Mouse (Mus musculus): ENCODE measurements around the gene Ginm1. TPM values are rescaled to one million over a fixed set of nuclear protein-coding genes. Genes with fewer than 3 reads are reported as not detected.
"Not testable (repeated sequence)": the region's sequence is repeated elsewhere in the genome, so short reads cannot be mapped to it uniquely, and the experiment has no call there.

Ginm1 gene
- total RNA-seq, 2 experiments from 2014 or later: 25.6 to 26.0 TPM

GRCm38 (mm10) chr10:7816476-7816875, 23.9 kb upstream of the Ginm1 start:
- DNase-seq (ENCODE audit: low spot score in 2 of 2): no peak

- peak; percentile 45 to 59 for DNase-seq (ENCODE audit: low spot score in 2 of 2)
These were observed 17.3 kb upstream of the Ginm1 start for GRCm38 (mm10) chr10:7809937-7810336.

DNA sequence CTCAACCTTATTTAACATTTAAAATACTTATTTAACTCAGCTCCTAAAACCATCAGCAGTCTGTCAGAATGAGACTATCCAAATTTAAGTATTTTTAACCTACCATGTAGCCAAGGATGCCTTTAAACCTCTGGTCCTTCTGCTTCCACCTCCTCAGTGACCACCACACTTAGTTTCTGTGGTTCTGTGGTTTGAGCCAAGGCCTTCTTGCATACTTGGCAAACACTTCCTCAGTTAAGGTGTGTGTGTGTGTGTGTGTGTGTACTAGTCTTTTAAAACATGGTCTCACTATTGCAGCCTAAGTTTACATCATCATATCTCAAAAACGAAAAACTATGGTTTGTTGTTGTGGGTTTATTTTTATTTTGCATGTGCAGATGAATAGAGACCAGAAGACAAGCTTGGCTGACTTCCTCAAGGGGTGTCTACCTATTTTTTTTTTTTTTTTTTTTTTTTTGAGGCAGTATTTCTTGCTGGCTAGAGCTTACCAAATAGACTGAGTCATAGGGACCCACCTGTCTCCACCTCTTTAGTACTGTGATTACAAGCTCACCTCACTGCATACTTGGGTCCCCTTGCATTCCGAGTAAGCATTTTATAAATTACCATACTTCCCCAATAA, 10.0 kb upstream of the Ginm1 start:
- no peak for DNase-seq (ENCODE audit: low spot score in 2 of 2)

DNA sequence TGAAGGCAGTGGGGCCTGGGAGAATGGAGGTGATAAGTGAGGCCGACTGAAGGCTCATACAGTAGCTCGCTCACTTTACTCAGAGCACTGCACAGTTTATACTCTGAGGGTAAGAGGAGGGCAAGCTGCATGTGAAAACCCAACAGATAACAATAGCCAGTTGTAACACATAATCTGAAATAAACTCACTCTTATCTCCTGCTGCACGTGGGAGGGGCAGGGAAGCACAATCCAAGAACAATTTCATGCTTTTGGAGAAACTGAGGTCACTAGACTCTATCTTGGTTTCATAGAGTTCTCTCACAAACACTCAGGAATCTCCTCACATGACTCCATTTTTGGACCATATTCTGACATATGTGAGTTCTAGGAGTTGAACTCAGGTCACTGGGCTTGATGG, 8.6 kb upstream of the Ginm1 start:
- DNase-seq (ENCODE audit: low spot score in 2 of 2): no peak

GRCm38 (mm10) chr10:7792254-7792750, 322 bp downstream of the Ginm1 start:
- no peak for DNase-seq (ENCODE audit: low spot score in 2 of 2)

DNA sequence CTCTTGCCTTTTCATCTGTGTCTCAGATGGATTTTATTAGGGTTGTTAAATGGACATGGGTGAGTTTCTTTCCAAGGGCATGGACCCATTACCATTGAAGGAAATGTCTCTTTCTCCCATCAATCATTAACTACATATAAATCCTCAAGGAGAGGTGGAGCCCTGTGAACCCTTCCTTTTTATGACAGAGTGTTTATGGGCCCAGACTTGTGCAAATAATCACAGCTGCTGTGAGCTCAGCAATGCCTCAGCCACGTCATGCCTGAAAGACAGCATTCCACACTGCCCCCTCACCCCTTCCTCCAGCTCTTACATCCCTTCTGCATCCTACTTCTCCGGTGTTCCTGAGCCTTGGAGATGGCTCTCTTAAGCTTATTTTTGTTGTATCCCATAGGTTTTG, 5.3 kb downstream of the Ginm1 start:
- no peak for DNase-seq (ENCODE audit: low spot score in 2 of 2)

- no peak for DNase-seq (ENCODE audit: low spot score in 2 of 2)
These were observed 11.4 kb downstream of the Ginm1 start for GRCm38 (mm10) chr10:7781214-7781613.

DNA sequence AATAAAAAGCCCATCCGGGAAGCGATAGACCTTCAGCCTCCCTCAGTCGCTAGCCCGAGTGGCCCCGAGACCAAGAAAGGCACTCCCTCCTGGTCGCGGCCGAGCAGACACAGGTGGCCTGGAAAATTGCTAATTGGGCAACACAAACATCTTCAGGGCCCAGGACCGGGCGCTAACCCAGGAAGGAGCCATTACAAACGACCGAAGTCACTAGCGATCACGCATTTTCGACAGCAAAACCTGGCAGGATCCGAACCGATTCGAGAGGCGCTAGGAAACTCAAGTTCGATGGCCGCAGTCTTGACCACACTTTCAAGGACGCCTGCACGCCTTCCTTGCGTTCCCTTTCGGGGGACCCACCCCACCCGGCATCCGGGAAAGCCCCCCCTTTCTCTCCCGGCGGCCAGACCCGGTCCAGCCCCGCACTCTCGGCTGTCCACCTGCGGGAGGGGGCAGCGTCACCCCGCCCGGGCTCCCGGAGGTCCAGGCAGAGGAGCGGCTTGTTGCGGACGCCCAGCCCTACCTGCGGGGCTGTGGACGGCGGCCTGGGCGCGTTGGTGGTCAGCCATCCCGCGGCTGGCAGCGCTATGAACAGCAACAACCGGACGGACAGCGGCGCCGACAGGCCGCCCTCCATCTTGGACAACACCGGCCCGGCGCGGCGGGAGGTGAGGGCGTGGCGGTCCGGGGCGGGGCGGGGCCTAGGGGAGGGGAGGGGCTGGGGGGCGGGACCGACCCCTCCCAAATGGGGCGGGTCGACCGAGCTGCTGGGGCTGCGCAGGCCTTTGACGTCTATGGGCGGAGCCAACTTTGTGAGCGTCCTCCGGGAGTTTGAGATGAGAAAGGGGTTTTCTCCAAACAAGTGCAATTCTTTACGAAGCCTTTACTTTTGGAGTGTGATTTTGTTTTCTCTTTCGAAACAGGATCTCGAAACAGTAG, 12.1 kb downstream of the Ginm1 start:
- peak; percentile 77 to 87 for DNase-seq (ENCODE audit: low spot score in 2 of 2)

GRCm38 (mm10) chr10:7779751-7780237, 12.8 kb downstream of the Ginm1 start:
- no peak for DNase-seq (ENCODE audit: low spot score in 2 of 2)

GRCm38 (mm10) chr10:7778361-7778760, 14.3 kb downstream of the Ginm1 start:
- no peak for DNase-seq (ENCODE audit: low spot score in 2 of 2)

DNA sequence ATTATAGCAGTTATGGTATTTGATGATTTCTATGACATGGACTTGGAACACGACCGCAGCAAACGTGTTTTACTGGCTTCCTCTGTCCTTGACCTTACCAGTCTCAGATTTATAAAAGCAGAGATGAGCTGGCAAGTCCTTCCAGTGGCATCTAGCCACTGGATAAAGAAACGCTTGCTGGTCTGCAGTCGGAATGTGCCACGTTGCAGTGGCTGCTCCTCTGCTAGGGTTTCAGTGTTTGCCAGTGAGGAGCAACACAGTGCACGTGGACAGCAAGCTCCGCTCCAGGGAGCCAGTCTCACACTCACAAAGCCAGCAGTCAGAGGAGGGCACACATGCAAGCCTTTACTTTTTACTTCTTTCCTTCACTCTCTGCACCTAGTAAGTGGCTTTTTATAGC, 17.2 kb downstream of the Ginm1 start:
- no peak for DNase-seq (ENCODE audit: low spot score in 2 of 2)

DNA sequence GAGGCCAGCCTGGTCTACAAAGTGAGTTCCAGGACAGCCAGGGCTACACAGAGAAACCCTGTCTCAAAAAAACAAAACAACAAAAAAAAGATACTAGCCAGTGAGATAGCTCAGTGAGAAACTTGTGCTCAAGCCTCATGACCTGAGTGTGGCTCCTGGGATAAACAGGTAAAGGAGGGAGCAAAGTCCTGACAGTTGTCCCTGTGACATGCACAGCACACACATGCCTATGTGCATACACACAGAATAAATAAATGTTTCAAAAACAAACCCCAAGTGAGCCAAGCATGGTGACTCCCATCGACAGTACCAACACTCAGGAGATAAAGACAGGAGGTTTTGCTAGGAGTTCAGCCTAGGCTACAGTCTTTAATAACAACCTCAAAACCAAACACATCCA, 19.9 kb downstream of the Ginm1 start:
- DNase-seq (ENCODE audit: low spot score in 2 of 2): no peak

DNA sequence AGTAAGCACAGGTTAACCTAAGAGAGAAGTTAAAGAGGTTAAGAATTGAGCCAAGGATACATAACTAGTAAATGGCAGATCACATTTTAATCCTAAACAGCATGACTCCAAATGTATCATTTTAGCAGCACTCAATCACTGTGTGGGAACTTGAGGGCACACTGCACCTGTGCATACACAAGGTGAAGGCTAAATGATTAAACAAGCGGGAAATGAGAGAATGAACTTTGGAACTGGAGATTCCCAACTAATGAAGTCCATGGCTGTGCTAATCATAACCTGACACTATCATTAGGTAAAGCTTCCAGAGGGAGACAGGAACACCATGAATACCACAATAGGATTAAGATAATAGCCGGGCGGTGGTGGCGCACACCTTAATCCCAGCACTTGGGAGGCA, 20.3 kb downstream of the Ginm1 start:
- DNase-seq (ENCODE audit: low spot score in 2 of 2): no peak

DNA sequence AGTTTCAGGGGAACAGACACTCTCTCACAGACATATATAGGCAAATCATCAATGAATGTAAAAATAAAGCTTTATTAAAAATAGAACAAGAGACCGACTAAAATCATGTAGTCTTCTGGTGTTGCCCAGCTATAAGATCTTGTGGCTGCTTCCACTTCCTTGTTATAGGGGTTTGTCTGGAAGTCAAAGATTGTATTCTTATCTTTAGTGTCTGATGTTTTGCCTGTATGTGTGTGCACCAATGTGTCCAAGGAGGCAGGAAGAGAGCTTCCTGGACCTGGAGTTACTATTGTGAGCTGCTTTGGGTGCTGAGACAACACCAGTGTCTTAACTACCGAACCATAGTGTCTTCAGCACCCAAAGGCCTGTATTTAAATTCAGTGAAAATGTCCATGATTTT, 35.1 kb downstream of the Ginm1 start:
- DNase-seq (ENCODE audit: low spot score in 2 of 2): no peak

DNA sequence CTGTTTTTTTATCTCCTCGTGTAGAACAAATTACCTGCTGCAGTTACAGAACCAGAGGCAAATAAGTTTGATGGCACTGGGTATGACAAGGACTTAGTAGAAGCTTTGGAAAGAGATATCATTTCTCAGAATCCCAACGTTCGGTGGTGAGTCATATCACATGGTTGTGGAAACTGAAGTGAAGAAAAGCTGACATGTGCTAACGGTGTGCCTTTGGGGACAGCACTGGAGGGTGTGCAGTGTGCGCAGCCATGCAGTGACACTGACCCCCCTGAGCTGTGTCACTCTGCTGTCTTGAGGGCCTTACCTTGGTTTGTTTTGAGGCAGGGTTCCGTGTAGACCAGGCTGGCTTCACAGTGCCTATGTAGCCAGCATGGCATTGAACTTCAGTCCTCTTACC, 43.9 kb downstream of the Ginm1 start:
- DNase-seq (ENCODE audit: low spot score in 2 of 2): no peak

DNA sequence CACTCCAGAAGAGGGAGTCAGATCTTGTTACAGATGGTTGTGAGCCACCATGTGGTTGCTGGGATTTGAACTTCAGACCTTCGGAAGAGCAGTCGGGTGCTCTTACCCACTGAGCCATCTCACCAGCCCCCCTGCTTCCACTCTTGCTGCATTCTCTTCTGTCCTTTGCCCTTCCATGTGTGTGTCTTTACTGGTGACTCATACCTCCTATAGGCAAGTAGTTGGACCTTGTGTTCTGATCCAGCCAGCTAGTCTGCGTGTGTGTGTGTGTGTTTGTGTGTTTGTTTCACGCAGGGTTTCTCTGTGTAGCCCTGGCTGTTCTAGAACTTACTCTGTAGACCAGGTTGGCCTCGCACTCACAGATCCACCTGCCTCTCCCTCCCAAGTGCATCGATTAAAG, 47.1 kb downstream of the Ginm1 start:
- DNase-seq (ENCODE audit: low spot score in 2 of 2): not testable (repeated sequence)

DNA sequence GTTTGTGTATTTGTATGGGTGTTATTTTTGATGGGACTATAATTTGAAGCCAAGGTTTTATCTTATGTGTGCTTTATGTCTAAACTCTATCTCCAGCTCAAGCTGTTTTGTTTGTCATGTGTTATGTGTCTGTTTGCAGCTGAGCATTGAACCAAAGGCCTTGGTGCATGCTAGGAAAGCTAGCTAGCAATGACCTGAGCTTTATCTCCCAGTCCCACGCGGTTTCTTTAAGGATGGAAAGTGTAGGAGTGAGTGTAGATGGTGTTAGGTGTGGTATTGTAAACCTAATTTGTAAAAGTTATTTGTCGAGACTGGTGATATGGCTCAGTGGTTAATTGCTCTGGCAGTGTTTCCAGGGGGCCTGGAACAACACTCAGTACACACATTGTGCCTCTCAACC, 54.7 kb downstream of the Ginm1 start:
- DNase-seq (ENCODE audit: low spot score in 2 of 2): no peak

- no peak for DNase-seq (ENCODE audit: low spot score in 2 of 2)
These were observed 55.5 kb downstream of the Ginm1 start for GRCm38 (mm10) chr10:7737122-7737521.

DNA sequence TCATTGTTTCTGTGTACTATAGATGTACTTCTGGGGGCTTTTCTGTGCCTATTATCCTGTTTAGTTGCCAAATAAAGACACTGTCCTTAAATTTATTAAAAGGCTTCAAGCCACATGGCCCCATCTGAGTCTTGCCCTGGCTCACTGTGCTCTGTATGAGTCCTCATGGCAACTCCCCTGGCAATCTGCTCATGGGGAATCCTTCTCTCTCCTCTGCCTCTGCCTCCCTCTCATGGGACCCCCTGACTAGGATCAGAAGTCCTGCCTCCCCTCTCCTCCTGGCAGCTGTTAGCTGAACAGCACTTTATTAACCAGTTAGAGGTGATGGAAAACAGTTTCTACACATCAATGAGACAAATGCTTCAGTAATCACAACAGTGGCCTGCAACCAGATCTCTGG, 61.0 kb downstream of the Ginm1 start:
- no peak for DNase-seq (ENCODE audit: low spot score in 2 of 2)

DNA sequence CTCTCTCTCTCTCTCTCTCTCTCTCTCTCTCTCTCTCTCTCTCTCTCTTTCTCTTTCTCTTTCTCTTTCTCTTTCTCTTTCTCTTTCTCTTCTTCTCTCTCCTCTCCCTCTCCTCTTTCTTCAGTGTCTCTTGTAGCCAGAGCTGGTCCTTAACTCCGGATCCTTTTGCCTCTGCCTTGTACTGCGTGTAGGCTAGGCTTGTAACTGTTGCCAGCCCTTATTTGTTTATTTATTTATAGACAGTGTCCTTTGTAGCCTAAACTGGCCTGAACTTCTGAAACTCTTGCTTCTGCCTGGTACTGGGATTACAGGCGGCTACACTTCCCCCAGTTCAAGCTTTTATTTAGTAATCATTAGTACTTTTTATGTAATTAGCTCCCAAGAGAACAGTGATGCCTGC, 65.6 kb downstream of the Ginm1 start:
- DNase-seq (ENCODE audit: low spot score in 2 of 2): no peak

GRCm38 (mm10) chr10:7726501-7726812, 66.2 kb downstream of the Ginm1 start:
- no peak for DNase-seq (ENCODE audit: low spot score in 2 of 2)

DNA sequence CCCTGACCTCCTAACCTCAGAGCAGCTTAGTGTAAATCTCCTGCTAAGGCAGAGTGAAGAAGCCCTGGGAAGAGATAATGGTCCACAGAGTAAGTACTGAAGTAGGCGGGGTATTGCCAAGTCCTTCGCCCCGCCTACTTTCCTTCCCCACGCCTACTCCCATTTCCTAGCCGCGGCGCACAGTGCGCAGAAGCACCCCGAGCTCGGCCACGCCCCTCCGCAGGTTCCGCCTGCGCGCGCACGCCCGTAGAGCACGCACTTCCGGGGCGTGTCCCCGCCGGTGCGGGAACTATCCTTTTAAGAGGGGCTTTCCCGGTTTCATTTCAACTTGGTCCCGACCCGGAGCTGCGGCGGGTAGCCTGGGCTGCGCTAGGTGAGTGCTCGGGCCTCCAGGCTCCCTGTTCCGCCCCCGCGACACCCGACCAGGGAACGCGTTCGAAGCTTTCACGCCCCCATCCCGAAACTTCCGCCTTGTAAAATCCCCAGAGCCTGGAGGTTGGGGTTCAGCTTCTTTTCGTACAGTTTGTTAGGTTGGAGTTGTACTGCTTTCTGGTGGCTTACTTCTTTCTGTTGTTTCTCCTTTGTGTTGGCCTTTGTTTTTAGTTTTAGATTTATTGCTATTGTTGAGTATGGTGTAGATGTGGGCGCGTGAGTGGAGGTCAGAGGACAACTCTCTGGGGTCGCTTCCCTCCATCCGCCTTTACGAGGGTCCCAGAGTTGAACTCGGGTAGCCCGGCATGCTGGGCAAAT, 66.7 kb downstream of the Ginm1 start, which contains the start of gene Katna1:
Katna1 (plus strand) TSS at position 250 of the 750 bp plus-strand sequence.
- DNase-seq (ENCODE audit: low spot score in 2 of 2): peak; percentile 86 to 92
